Mouse (Mus musculus) A20 (cell line): ENCODE results near the gene Fpgt.

Experiments
- DNase-seq: peaks from one replicate; pipeline ENCODE4 v3.0.0-alpha.2; 2011; ENCODE audit warnings: low read depth, low spot score

Gene Fpgt

GRCm38 (mm10) chr3:155093116-155093956 lies at the start of gene Fpgt, which contains the start of gene Lrriq3:
Gene Fpgt, minus strand, starts transcription at chr3:155093403.
Gene Lrriq3, plus strand, starts transcription at chr3:155093434.
- DNase-seq, result peak; percentile 93

GRCm38 (mm10) chr3:155141047-155141446 lies 47.8 kb upstream of the Fpgt start:
- DNase-seq, result no peak

- no peak for DNase-seq
Observed at GRCm38 (mm10) chr3:155137737-155138136, 44.5 kb upstream of the Fpgt start.

GRCm38 (mm10) chr3:155105957-155106356 lies 12.8 kb upstream of the Fpgt start:
- no peak for DNase-seq

GRCm38 (mm10) chr3:155099266-155099665 lies 6.1 kb upstream of the Fpgt start:
- no peak for DNase-seq

- DNase-seq, result no peak
Observed at GRCm38 (mm10) chr3:155092081-155092480, 1.1 kb downstream of the Fpgt start.

- no peak for DNase-seq
Observed at GRCm38 (mm10) chr3:155077908-155078307, 15.3 kb downstream of the Fpgt start.

GRCm38 (mm10) chr3:155059449-155059822 lies 33.8 kb downstream of the Fpgt start:
- no peak for DNase-seq

GRCm38 (mm10) chr3:155058800-155059448 lies 34.3 kb downstream of the Fpgt start:
- DNase-seq, result no peak

GRCm38 (mm10) chr3:155057566-155057965 lies 35.6 kb downstream of the Fpgt start:
- no peak for DNase-seq

- DNase-seq, result no peak
Observed at GRCm38 (mm10) chr3:155056606-155057005, 36.6 kb downstream of the Fpgt start.

GRCm38 (mm10) chr3:155055231-155055916 lies 37.8 kb downstream of the Fpgt start, which contains the start of gene Tnni3k:
Gene Tnni3k, minus strand, starts transcription at chr3:155055407.
- DNase-seq, result no peak

GRCm38 (mm10) chr3:155053189-155053588 lies 40.0 kb downstream of the Fpgt start:
- DNase-seq, result no peak

- DNase-seq, result no peak
Observed at GRCm38 (mm10) chr3:155052021-155052420, 41.2 kb downstream of the Fpgt start.

GRCm38 (mm10) chr3:155039012-155039836 lies 54.0 kb downstream of the Fpgt start:
- no peak for DNase-seq
